ENCODE assay signal across 9 mouse cellular contexts in the genomic region with DNA sequence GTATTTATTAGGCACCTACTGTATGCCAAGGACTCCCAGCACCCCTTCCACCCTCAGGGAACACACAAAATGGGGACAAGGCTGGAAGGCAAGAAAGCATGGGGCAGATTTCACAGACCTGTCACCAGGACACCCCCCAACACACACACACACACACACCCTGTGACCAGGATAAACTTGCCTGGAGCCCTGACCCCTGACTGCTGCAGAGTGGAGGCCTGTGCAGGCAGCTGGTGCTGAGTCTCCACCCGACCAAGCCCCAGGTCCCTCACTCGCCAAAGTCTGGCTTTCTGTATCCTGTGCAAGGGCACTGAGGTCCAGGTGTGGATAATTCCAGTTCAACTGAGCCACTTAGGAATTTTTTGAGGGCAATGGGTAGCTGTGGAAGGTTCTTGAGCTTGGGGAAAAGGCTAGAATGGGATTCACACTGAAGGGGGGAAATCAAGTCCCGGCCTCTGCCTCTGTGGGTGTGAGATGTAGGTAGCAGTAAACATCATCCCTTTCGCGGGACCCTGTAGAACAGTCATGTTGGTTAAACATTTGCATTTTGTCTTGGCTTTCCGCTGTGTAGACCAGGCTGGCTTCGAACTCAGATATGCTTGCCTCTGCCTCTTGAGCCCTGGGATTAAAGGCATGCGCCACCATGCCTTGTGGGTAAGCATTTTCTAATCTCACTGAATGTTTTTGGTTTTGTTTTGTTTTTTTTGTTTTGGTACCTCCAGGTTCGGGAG. TPM values are rescaled to one million over a fixed set of nuclear protein-coding genes. Genes with fewer than 3 reads are reported as not detected.
DNase-seq lines count a peak whose midpoint lies in the region; ATAC-seq and TF ChIP-seq lines count a peak whose summit lies in the region.
"Had no signal": no experiment of that assay in that cellular context is flagged by ENCODE, and none has a peak within 500 bp of the region (broad histone marks: within the 10 kb centered on the region; RNA-seq: fewer than 3 reads in every experiment).

No protein-coding gene starts in this region.

- ATAC-seq in heart, embryonic 15.5 days (replicated peaks; ENCODE audit: insufficient number of reproducible peaks, insufficient read depth, low FRiP score, low read depth): no peak
- ATAC-seq in stomach, embryonic 14.5 days (ENCODE audit: insufficient number of reproducible peaks, insufficient read depth, low FRiP score, low read depth): no peak
- no peak for ATAC-seq in stomach, postnatal 0 days (ENCODE audit: low FRiP score, low TSS enrichment)
- ATAC-seq in kidney, postnatal 0 days (replicated peaks; ENCODE audit: low FRiP score, low read depth): no peak

- 0 out of 2 replicates have a peak overlapping the region, but pooled peaks have one; percentile 43 for H3K9ac ChIP-seq in heart, embryonic 15.5 days
- no peak overlapping the region for H3K9ac ChIP-seq in stomach, embryonic 14.5 days (replicated peaks; ENCODE audit: low read depth, low read length)
- no peak overlapping the region for H3K9ac ChIP-seq in stomach, postnatal 0 days (ENCODE audit: low read length)
- no peak overlapping the region for H3K9ac ChIP-seq in kidney, postnatal 0 days (ENCODE audit: low read depth, low read length)

- WGBS in heart, embryonic 15.5 days: 67% methylated on average over 9 of the region's 9 CpGs
- 58% methylated on average over 9 of the region's 9 CpGs for WGBS in stomach, embryonic 14.5 days
- 69% methylated on average over 9 of the region's 9 CpGs for WGBS in stomach, postnatal 0 days
- WGBS in kidney, postnatal 0 days: 57% methylated on average over 9 of the region's 9 CpGs

- peaks cover 65% of the 10 kb centered on the region for H3K4me1 ChIP-seq in heart, embryonic 15.5 days (replicated peaks)
- peaks cover 45% of the 10 kb centered on the region for H3K4me1 ChIP-seq in stomach, embryonic 14.5 days (ENCODE audit: control insufficient read depth, insufficient read depth, low read length)
- H3K4me1 ChIP-seq in stomach, postnatal 0 days (replicated peaks; ENCODE audit: control insufficient read depth, insufficient read depth): peaks cover 14% of the 10 kb centered on the region
- peaks cover 28% of the 10 kb centered on the region for H3K4me1 ChIP-seq in kidney, postnatal 0 days (replicated peaks; ENCODE audit: insufficient read depth, low read length)

- H3K27ac ChIP-seq in heart, embryonic 15.5 days: peak overlapping the region; percentile 90
- peak overlapping the region; percentile 86; the same call in 1 of the 2 replicates for H3K27ac ChIP-seq in stomach, embryonic 14.5 days (ENCODE audit: low read length)
- H3K27ac ChIP-seq in stomach, postnatal 0 days (replicated peaks): no peak overlapping the region
- peak overlapping the region; percentile 79 for H3K27ac ChIP-seq in kidney, postnatal 0 days
- H3K27ac ChIP-seq: macrophage had no signal

- no peaks in the 10 kb centered on the region; the same call in 1 of the 2 replicates for H3K27me3 ChIP-seq in heart, embryonic 15.5 days
- H3K27me3 ChIP-seq in stomach, embryonic 14.5 days (ENCODE audit: control insufficient read depth, insufficient read depth, low read length): no peaks in the 10 kb centered on the region
- no peaks in the 10 kb centered on the region for H3K27me3 ChIP-seq in stomach, postnatal 0 days (ENCODE audit: control insufficient read depth, insufficient read depth, low read length)
- H3K27me3 ChIP-seq in kidney, postnatal 0 days (ENCODE audit: insufficient read depth, low read length): 0 out of 2 replicates have a peak, but pooled peaks cover 6% of the 10 kb centered on the region

- no peak overlapping the region for H3K4me2 ChIP-seq in heart, embryonic 15.5 days
- H3K4me2 ChIP-seq in stomach, embryonic 14.5 days (replicated peaks; ENCODE audit: low read depth, low read length): peak overlapping the region; percentile 31; the same call in 1 of the 2 replicates
- H3K4me2 ChIP-seq in stomach, postnatal 0 days (replicated peaks; ENCODE audit: low read depth): no peak overlapping the region
- H3K4me2 ChIP-seq in kidney, postnatal 0 days (ENCODE audit: low read length): no peak overlapping the region

- H3K36me3 ChIP-seq in heart, embryonic 15.5 days: peaks cover 23% of the 10 kb centered on the region
- H3K36me3 ChIP-seq in stomach, embryonic 14.5 days (ENCODE audit: control insufficient read depth, insufficient read depth, low read length): peaks cover 23% of the 10 kb centered on the region
- H3K36me3 ChIP-seq in stomach, postnatal 0 days (ENCODE audit: control insufficient read depth, insufficient read depth, low read length): peaks cover 16% of the 10 kb centered on the region
- peaks cover 19% of the 10 kb centered on the region; the same call in 1 of the 2 replicates for H3K36me3 ChIP-seq in kidney, postnatal 0 days (ENCODE audit: insufficient read depth, low read length)

- no peak for TF ChIP-seq CTCF in stomach, postnatal 0 days (IDR thresholded peaks at IDR 0.05; ENCODE audit: low read depth)
- TF ChIP-seq CTCF in kidney, postnatal 0 days (IDR thresholded peaks at IDR 0.05; ENCODE audit: low read depth): no peak

- intact Hi-C loops in heart, postnatal 14 days (cut with DNase I): no loop called here
- intact Hi-C loops in gastrocnemius, postnatal 14 days (cut with DNase I; ENCODE audit: low total_unique reads): loop anchor here (5.0 kb wide), 1 partner anchor 33 kb away; a partner anchor contains a TSS

- TF ChIP-seq EP300 in stomach, postnatal 0 days (optimal IDR thresholded peaks at IDR 0.05): no peak

- H3K9me3 ChIP-seq in heart, embryonic 15.5 days (replicated peaks): no peaks in the 10 kb centered on the region
- no peaks in the 10 kb centered on the region for H3K9me3 ChIP-seq in stomach, embryonic 14.5 days (ENCODE audit: control insufficient read depth, low read depth, low read length)
- no peaks in the 10 kb centered on the region for H3K9me3 ChIP-seq in stomach, postnatal 0 days (ENCODE audit: control insufficient read depth, low read length)
- no peaks in the 10 kb centered on the region for H3K9me3 ChIP-seq in kidney, postnatal 0 days (replicated peaks; ENCODE audit: low read length)

- no peak overlapping the region for H3K4me3 ChIP-seq in heart, embryonic 15.5 days
- H3K4me3 ChIP-seq in stomach, embryonic 14.5 days (ENCODE audit: low read depth, low read length): no peak overlapping the region
- no peak overlapping the region for H3K4me3 ChIP-seq in stomach, postnatal 0 days (ENCODE audit: low read depth, low read length)
- no peak overlapping the region for H3K4me3 ChIP-seq in kidney, postnatal 0 days (replicated peaks; ENCODE audit: low read depth, low read length)

- DNase-seq in heart, postnatal 14 days: no peak
- DNase-seq in stomach, postnatal 0 days (ENCODE audit: low spot score): no peak
- DNase-seq in kidney, postnatal 0 days (ENCODE audit: low spot score): no peak
- peak; percentile 33 for DNase-seq in retina, embryonic 14.5 days (ENCODE audit: low spot score)
- no peak for DNase-seq in adrenal gland, postnatal 4 days (ENCODE audit: low spot score in 2 of 2)
- DNase-seq in gastrocnemius, postnatal 14 days: no peak

RNA-seq across cellular contexts. Expression of a gene that starts 4.7 kb away (rescaled TPM):
- polyA plus RNA-seq in heart, embryonic 15.5 days (2015; fragmentation: Nextera tagmentation; extraction: Ambion mirVana): 23.6 and 29.3 TPM in 2 replicates
- 10 to 100 TPM in 1 of 2 experiments, 1 to 10 TPM in 1; 9.4 to 11.2 TPM for total RNA-seq in heart, postnatal 14 days (2021)
- 17.7 and 19.1 TPM in 2 replicates for polyA plus RNA-seq in stomach, embryonic 14.5 days (2014; fragmentation: Nextera tagmentation; extraction: Ambion mirVana)
- 4.8 and 6.9 TPM in 2 replicates for polyA plus RNA-seq in stomach, postnatal 0 days (2015; fragmentation: Nextera tagmentation; extraction: Ambion mirVana)
- polyA plus RNA-seq in kidney, postnatal 0 days (2015; fragmentation: Nextera tagmentation; extraction: Ambion mirVana): 29.2 and 30.8 TPM in 2 replicates
- total RNA-seq in adrenal gland, postnatal 4 days (2021): 10 to 100 TPM; 24.9 to 30.4 TPM
- 1 to 10 TPM; 4.3 to 4.4 TPM for total RNA-seq in gastrocnemius, postnatal 14 days (2021)

RNA-seq across cellular contexts. Expression of a gene that starts 10.4 kb away (rescaled TPM):
- 650 and 761 TPM in 2 replicates for polyA plus RNA-seq in heart, embryonic 15.5 days (2015; fragmentation: Nextera tagmentation; extraction: Ambion mirVana)
- total RNA-seq in heart, postnatal 14 days (2021): 100 to 1,000 TPM; 900 to 948 TPM
- polyA plus RNA-seq in stomach, embryonic 14.5 days (2014; fragmentation: Nextera tagmentation; extraction: Ambion mirVana): 363 and 388 TPM in 2 replicates
- 429 and 495 TPM in 2 replicates for polyA plus RNA-seq in stomach, postnatal 0 days (2015; fragmentation: Nextera tagmentation; extraction: Ambion mirVana)
- 566 and 582 TPM in 2 replicates for polyA plus RNA-seq in kidney, postnatal 0 days (2015; fragmentation: Nextera tagmentation; extraction: Ambion mirVana)
- 100 to 1,000 TPM; 639 to 647 TPM for total RNA-seq in adrenal gland, postnatal 4 days (2021)
- 100 to 1,000 TPM; 660 to 698 TPM for total RNA-seq in gastrocnemius, postnatal 14 days (2021)

RNA-seq across cellular contexts. Expression of a gene that starts 24.7 kb away (rescaled TPM):
- polyA plus RNA-seq in heart, embryonic 15.5 days (2015; fragmentation: Nextera tagmentation; extraction: Ambion mirVana): 52.1 and 64.1 TPM in 2 replicates
- total RNA-seq in heart, postnatal 14 days (2021): 10 to 100 TPM; 50.6 to 51.6 TPM
- polyA plus RNA-seq in stomach, embryonic 14.5 days (2014; fragmentation: Nextera tagmentation; extraction: Ambion mirVana): 86.2 and 89.3 TPM in 2 replicates
- 62.5 and 70.7 TPM in 2 replicates for polyA plus RNA-seq in stomach, postnatal 0 days (2015; fragmentation: Nextera tagmentation; extraction: Ambion mirVana)
- 69.5 and 72.3 TPM in 2 replicates for polyA plus RNA-seq in kidney, postnatal 0 days (2015; fragmentation: Nextera tagmentation; extraction: Ambion mirVana)
- total RNA-seq in adrenal gland, postnatal 4 days (2021): 10 to 100 TPM; 74.2 to 74.4 TPM
- 10 to 100 TPM; 31.6 to 34.6 TPM for total RNA-seq in gastrocnemius, postnatal 14 days (2021)

RNA-seq across cellular contexts. Expression of a gene that starts 31.2 kb away (rescaled TPM):
- polyA plus RNA-seq in heart, embryonic 15.5 days (2015; fragmentation: Nextera tagmentation; extraction: Ambion mirVana): 23.9 and 30.5 TPM in 2 replicates
- total RNA-seq in heart, postnatal 14 days (2021): 10 to 100 TPM in 1 of 2 experiments, 1 to 10 TPM in 1; 8.0 to 10.2 TPM
- 14.3 and 18.2 TPM in 2 replicates for polyA plus RNA-seq in stomach, embryonic 14.5 days (2014; fragmentation: Nextera tagmentation; extraction: Ambion mirVana)
- 7.6 and 8.9 TPM in 2 replicates for polyA plus RNA-seq in stomach, postnatal 0 days (2015; fragmentation: Nextera tagmentation; extraction: Ambion mirVana)
- 7.3 and 9.4 TPM in 2 replicates for polyA plus RNA-seq in kidney, postnatal 0 days (2015; fragmentation: Nextera tagmentation; extraction: Ambion mirVana)
- 10 to 100 TPM; 12.8 to 20.2 TPM for total RNA-seq in adrenal gland, postnatal 4 days (2021)
- 1 to 10 TPM; 2.4 to 4.4 TPM for total RNA-seq in gastrocnemius, postnatal 14 days (2021)

RNA-seq across cellular contexts. Expression of a gene that starts 36.4 kb away (rescaled TPM):
- 0.48 and 0.72 TPM in 2 replicates for polyA plus RNA-seq in heart, embryonic 15.5 days (2015; fragmentation: Nextera tagmentation; extraction: Ambion mirVana)
- total RNA-seq in heart, postnatal 14 days (2021): 1 to 10 TPM; 1.8 to 2.2 TPM
- 0.57 and 0.69 TPM in 2 replicates for polyA plus RNA-seq in stomach, embryonic 14.5 days (2014; fragmentation: Nextera tagmentation; extraction: Ambion mirVana)
- polyA plus RNA-seq in stomach, postnatal 0 days (2015; fragmentation: Nextera tagmentation; extraction: Ambion mirVana): 0.24 and 0.35 TPM in 2 replicates
- 0.33 and 0.37 TPM in 2 replicates for polyA plus RNA-seq in kidney, postnatal 0 days (2015; fragmentation: Nextera tagmentation; extraction: Ambion mirVana)
- 1 to 10 TPM; 1.1 to 2.1 TPM for total RNA-seq in adrenal gland, postnatal 4 days (2021)
- total RNA-seq in gastrocnemius, postnatal 14 days (2021): 1 to 10 TPM; 1.7 to 2.2 TPM
